Mouse (Mus musculus): Measurements from ENCODE around the gene Gtf2ird1.
"Not testable (repeated sequence)": the region's sequence is repeated elsewhere in the genome, so short reads cannot be mapped to it uniquely, and the experiment has no call there.

The Gtf2ird1 gene

GRCm38 (mm10) chr5:134410307-134410836 is 46.1 kb downstream of the Gtf2ird1 start:
- no peak for DNase-seq (ENCODE audit: low spot score in 2 of 2)

- DNase-seq (ENCODE audit: low spot score in 2 of 2), result no peak
These were observed 46.8 kb downstream of the Gtf2ird1 start for GRCm38 (mm10) chr5:134409606-134410306.

GRCm38 (mm10) chr5:134408119-134408518 is 48.4 kb downstream of the Gtf2ird1 start:
- DNase-seq (ENCODE audit: low spot score in 2 of 2), result no peak

GRCm38 (mm10) chr5:134401841-134402240 is 54.7 kb downstream of the Gtf2ird1 start:
- peak; percentile 25 to 70 for DNase-seq (ENCODE audit: low spot score in 2 of 2)

- no peak for DNase-seq (ENCODE audit: low spot score in 2 of 2)
These were observed 58.9 kb downstream of the Gtf2ird1 start for GRCm38 (mm10) chr5:134397434-134398163.

- no peak for DNase-seq (ENCODE audit: low spot score in 2 of 2)
These were observed 60.0 kb downstream of the Gtf2ird1 start for GRCm38 (mm10) chr5:134396519-134396918.

GRCm38 (mm10) chr5:134394624-134395023 is 61.9 kb downstream of the Gtf2ird1 start:
- DNase-seq (ENCODE audit: low spot score in 2 of 2), result no peak

- DNase-seq (ENCODE audit: low spot score in 2 of 2), result no peak
These were observed 62.9 kb downstream of the Gtf2ird1 start for GRCm38 (mm10) chr5:134393624-134394023.

- DNase-seq (ENCODE audit: low spot score in 2 of 2), result peak in 1 of 2 experiments; percentile 67
These were observed 71.4 kb downstream of the Gtf2ird1 start for GRCm38 (mm10) chr5:134385106-134385505.

GRCm38 (mm10) chr5:134375256-134375655 is 81.3 kb downstream of the Gtf2ird1 start:
- DNase-seq (ENCODE audit: low spot score in 2 of 2), result no peak

GRCm38 (mm10) chr5:134374546-134374945 is 82.0 kb downstream of the Gtf2ird1 start:
- DNase-seq (ENCODE audit: low spot score in 2 of 2), result no peak

- DNase-seq (ENCODE audit: low spot score in 2 of 2), result peak in 1 of 2 experiments; percentile 61
These were observed 82.5 kb downstream of the Gtf2ird1 start for GRCm38 (mm10) chr5:134373912-134374488.

GRCm38 (mm10) chr5:134372926-134373658 is 83.4 kb downstream of the Gtf2ird1 start:
- no peak for DNase-seq (ENCODE audit: low spot score in 2 of 2)

- no peak for DNase-seq (ENCODE audit: low spot score in 2 of 2)
These were observed 84.8 kb downstream of the Gtf2ird1 start for GRCm38 (mm10) chr5:134371511-134372289.

- DNase-seq (ENCODE audit: low spot score in 2 of 2), result no peak
These were observed 85.7 kb downstream of the Gtf2ird1 start for GRCm38 (mm10) chr5:134370831-134371230.

- no peak for DNase-seq (ENCODE audit: low spot score in 2 of 2)
These were observed 97.4 kb downstream of the Gtf2ird1 start for GRCm38 (mm10) chr5:134359101-134359500.

GRCm38 (mm10) chr5:134355372-134355771 is 101.1 kb downstream of the Gtf2ird1 start:
- DNase-seq (ENCODE audit: low spot score in 2 of 2), result not testable (repeated sequence)

- peak in 1 of 2 experiments; percentile 36 for DNase-seq (ENCODE audit: low spot score in 2 of 2)
These were observed 103.4 kb downstream of the Gtf2ird1 start for GRCm38 (mm10) chr5:134353117-134353516.

GRCm38 (mm10) chr5:134352527-134353001 is 104.0 kb downstream of the Gtf2ird1 start:
- no peak for DNase-seq (ENCODE audit: low spot score in 2 of 2)

GRCm38 (mm10) chr5:134350660-134351059 is 105.9 kb downstream of the Gtf2ird1 start:
- DNase-seq (ENCODE audit: low spot score in 2 of 2), result peak in 1 of 2 experiments; percentile 52

GRCm38 (mm10) chr5:134347066-134347465 is 109.5 kb downstream of the Gtf2ird1 start:
- DNase-seq (ENCODE audit: low spot score in 2 of 2), result no peak
